ENCODE assay signal across 25 mouse cellular contexts in genomic region chr10:50312591-50312990, GRCm38 (mm10).
DNase-seq lines count a peak whose midpoint lies in the region; ATAC-seq and TF ChIP-seq lines count a peak whose summit lies in the region.
"Had no signal": no experiment of that assay in that cellular context is flagged by ENCODE, and none has a peak within 500 bp of the region (broad histone marks: within the 10 kb centered on the region; RNA-seq: fewer than 3 reads in every experiment).

No protein-coding gene starts in this region.

- no peak overlapping the region for H3K4me2 ChIP-seq in heart, embryonic 11.5 days
- H3K4me2 ChIP-seq in lung, embryonic 14.5 days = no peak overlapping the region
- H3K4me2 ChIP-seq: forebrain, embryonic 13.5 days; hindbrain, embryonic 12.5 days; hindbrain, embryonic 15.5 days had no signal

- no peaks in the 10 kb centered on the region for H3K9me3 ChIP-seq in heart, embryonic 11.5 days (replicated peaks; ENCODE audit: control insufficient read depth, low read length)
- no peaks in the 10 kb centered on the region for H3K9me3 ChIP-seq in lung, embryonic 14.5 days (ENCODE audit: low read depth, low read length)
- H3K9me3 ChIP-seq: forebrain, embryonic 10.5 days; forebrain, embryonic 13.5 days; hindbrain, embryonic 12.5 days; hindbrain, embryonic 15.5 days had no signal

- H3K27ac ChIP-seq in heart, embryonic 11.5 days (ENCODE audit: low read depth, low read length) = no peak overlapping the region
- H3K27ac ChIP-seq in lung, embryonic 14.5 days (ENCODE audit: low read depth) = no peak overlapping the region
- H3K27ac ChIP-seq: forebrain, embryonic 10.5 days; forebrain, embryonic 13.5 days; gastrocnemius, adult 2 months; hindbrain, embryonic 12.5 days; hindbrain, embryonic 15.5 days had no signal

- no peak overlapping the region for H3K9ac ChIP-seq in heart, embryonic 11.5 days (ENCODE audit: low read depth, low read length)
- H3K9ac ChIP-seq in lung, embryonic 14.5 days = no peak overlapping the region
- H3K9ac ChIP-seq: forebrain, embryonic 13.5 days; hindbrain, embryonic 12.5 days; hindbrain, embryonic 15.5 days had no signal

- peak; percentile 49; the same call in 1 of the 2 replicates for ATAC-seq in heart, embryonic 11.5 days (replicated peaks; ENCODE audit: insufficient number of reproducible peaks, low FRiP score, low TSS enrichment)
- ATAC-seq in lung, embryonic 14.5 days (ENCODE audit: insufficient read depth) = no peak; the same call in 1 of the 2 replicates
- peak; percentile 66 for ATAC-seq in common myeloid progenitor, adult 5-6 weeks (replicated peaks; ENCODE audit: low read depth, poor library complexity, severe bottlenecking)
- ATAC-seq in megakaryocyte progenitor cell, adult 5-6 weeks (replicated peaks; ENCODE audit: poor library complexity) = peak; percentile 60
- ATAC-seq: CD4-positive, CD25-positive, alpha-beta regulatory T cell, adult 4 months; forebrain, embryonic 13.5 days; forebrain, embryonic 16.5 days had no signal

- H3K4me1 ChIP-seq in heart, embryonic 11.5 days (ENCODE audit: control insufficient read depth, insufficient read depth, low read length) = no peaks in the 10 kb centered on the region
- no peaks in the 10 kb centered on the region for H3K4me1 ChIP-seq in lung, embryonic 14.5 days (ENCODE audit: insufficient read depth)
- H3K4me1 ChIP-seq in lung, adult 2 months (ENCODE audit: control insufficient read depth, insufficient read depth, low read length) = no peaks in the 10 kb centered on the region
- H3K4me1 ChIP-seq: forebrain, embryonic 10.5 days; forebrain, embryonic 13.5 days; hindbrain, embryonic 12.5 days; hindbrain, embryonic 15.5 days had no signal

- TF ChIP-seq POLR2A in lung, adult 2 months (IDR thresholded peaks at IDR 0.05; ENCODE audit: borderline replicate concordance, extremely low read depth, low read depth, low read length) = no peak

- H3K4me3 ChIP-seq in heart, embryonic 11.5 days (ENCODE audit: low read depth, low read length) = no peak overlapping the region
- no peak overlapping the region for H3K4me3 ChIP-seq in lung, embryonic 14.5 days (ENCODE audit: low read depth, low read length)
- H3K4me3 ChIP-seq in lung, adult 2 months (replicated peaks; ENCODE audit: extremely low read depth, low read depth, low read length) = no peak overlapping the region
- H3K4me3 ChIP-seq: forebrain, embryonic 10.5 days; forebrain, embryonic 13.5 days; gastrocnemius, adult 2 months; hindbrain, embryonic 12.5 days; hindbrain, embryonic 15.5 days had no signal

- no peaks in the 10 kb centered on the region for H3K36me3 ChIP-seq in heart, embryonic 11.5 days (ENCODE audit: control insufficient read depth, insufficient read depth, low read length)
- no peaks in the 10 kb centered on the region for H3K36me3 ChIP-seq in lung, embryonic 14.5 days (ENCODE audit: insufficient read depth)
- H3K36me3 ChIP-seq: forebrain, embryonic 10.5 days; hindbrain, embryonic 12.5 days; hindbrain, embryonic 15.5 days had no signal

- no peak for DNase-seq in heart, postnatal 4 days
- peak; percentile 1 for DNase-seq in lung, embryonic 14.5 days
- no peak for DNase-seq in lung, adult 2 months
- no peak for DNase-seq in left cerebral cortex, adult 11 months (ENCODE audit: low spot score)
- no peak for DNase-seq in natural killer cell, adult 2 months (ENCODE audit: low spot score in 2 of 2)
- DNase-seq: adrenal gland, adult 2 months; adrenal gland, postnatal 14 days; cerebellum, adult 11 months; cerebellum, adult 2 months; cerebellum, adult 9-11 months; embryo, embryonic 11 days; gastrocnemius, adult 2 months; gastrocnemius, postnatal 14 days; heart, adult 18-20 months; heart, postnatal 10 days; heart, postnatal 36 days had no signal

- WGBS in heart, embryonic 11.5 days (ENCODE audit: insufficient replicate concordance) = 60% methylated on average over 6 of the region's 9 CpGs
- WGBS in lung, embryonic 14.5 days = 45% methylated on average over 4 of the region's 9 CpGs
- 40% methylated on average over 7 of the region's 9 CpGs for WGBS in lung, adult 2 months

- TF ChIP-seq CTCF in lung, embryonic 14.5 days (IDR thresholded peaks at IDR 0.05; ENCODE audit: low read depth) = no peak
- no peak for TF ChIP-seq CTCF in lung, adult 2 months (IDR thresholded peaks at IDR 0.05; ENCODE audit: insufficient read depth, low read length)

- H3K27me3 ChIP-seq in heart, embryonic 11.5 days (ENCODE audit: control insufficient read depth, insufficient read depth, low read length) = no peaks in the 10 kb centered on the region
- H3K27me3 ChIP-seq in lung, embryonic 14.5 days (ENCODE audit: insufficient read depth, low read length) = no peaks in the 10 kb centered on the region
- H3K27me3 ChIP-seq: forebrain, embryonic 13.5 days; hindbrain, embryonic 12.5 days; hindbrain, embryonic 15.5 days had no signal
